Mouse (Mus musculus) lung, adult 2 months (tissue): ENCODE results near the gene Gm10382.
A peak's percentile ranks its signal among the peaks of the same experiment; 100 is the strongest.

Experiments used
- CTCF ChIP-seq: fragments of 200-500 bp; IDR thresholded peaks from 2 replicates; pipeline ENCODE4 v1.5.1; 2011; ENCODE audit warnings: mild to moderate bottlenecking, low read length, control low read depth; ENCODE audit not compliant: insufficient read depth
- POLR2A ChIP-seq: fragments of 200-500 bp; IDR thresholded peaks from 2 replicates; pipeline ENCODE4 v1.6.1; 2011; ENCODE audit warnings: low read depth, mild to moderate bottlenecking, control low read depth, low read length, borderline replicate concordance; ENCODE audit errors: extremely low read depth

DNA sequence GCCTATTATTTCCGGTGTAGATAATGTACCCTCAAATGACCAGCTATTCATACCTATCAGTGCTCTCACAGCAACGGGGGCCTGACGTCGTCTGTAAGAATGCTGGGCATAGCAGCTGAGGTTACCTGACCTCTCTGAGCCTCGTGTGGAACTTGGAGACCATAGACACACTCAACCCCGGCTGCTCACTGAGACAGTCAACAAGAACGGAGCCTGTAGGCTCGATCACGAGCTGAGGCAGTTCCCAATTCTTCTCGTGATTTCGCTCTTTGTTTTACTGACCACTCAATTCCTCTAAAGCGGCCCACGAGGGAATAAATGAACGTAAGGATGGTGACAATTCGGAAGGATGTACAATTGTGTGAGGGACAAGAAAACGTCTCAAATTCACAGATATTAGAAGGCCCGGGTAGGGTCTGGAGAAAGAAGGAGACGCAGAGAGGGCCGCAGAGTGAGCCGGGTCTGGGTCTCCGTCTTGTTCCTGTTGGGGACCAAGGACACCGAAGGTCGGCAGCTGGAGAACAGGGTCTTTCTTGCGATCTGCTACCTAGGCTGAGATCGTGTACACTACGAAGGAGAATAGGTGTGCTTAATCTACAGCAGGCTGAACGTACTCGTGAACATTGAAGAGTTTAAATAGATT lies 15.9 kb downstream of the Gm10382 start:
- TF ChIP-seq CTCF (no peak), POLR2A (peak; percentile 23; the same call in 1 of the 2 replicates)
